Comparison of ENCODE assay signal across 12 mouse cellular contexts in the genomic region with DNA sequence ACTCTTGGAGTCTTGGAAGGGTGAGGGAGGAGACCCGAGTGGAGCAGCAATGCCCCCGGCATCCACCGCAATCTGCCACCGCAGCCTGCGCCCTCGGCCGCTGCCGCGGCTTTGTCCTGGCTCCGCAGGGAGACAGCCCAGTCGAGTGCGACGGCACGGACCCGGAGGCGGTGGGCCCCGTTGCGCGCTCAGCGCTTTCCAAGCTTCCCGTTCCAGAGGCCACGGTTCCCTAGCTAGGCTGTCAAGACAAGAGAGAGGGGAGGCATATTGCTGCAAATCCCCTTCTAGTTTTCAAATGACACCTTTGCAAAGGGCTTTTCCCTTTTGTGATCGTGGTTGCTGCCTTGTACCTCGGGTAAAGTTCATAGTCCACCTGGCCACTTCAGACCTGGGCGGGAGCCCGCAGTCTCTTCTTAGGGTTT. TPM values are rescaled to one million over a fixed set of nuclear protein-coding genes. Genes with fewer than 3 reads are reported as not detected.
DNase-seq lines count a peak whose midpoint lies in the region; ATAC-seq lines count a peak whose summit lies in the region.
"Had no signal": no experiment of that assay in that cellular context is flagged by ENCODE, and none has a peak within 500 bp of the region (broad histone marks: within the 10 kb centered on the region; RNA-seq: fewer than 3 reads in every experiment).

No protein-coding gene starts in this region.

- intact Hi-C loops in gastrocnemius, postnatal 14 days (cut with DNase I; ENCODE audit: low total_unique reads) = no loop called here

- no peaks in the 10 kb centered on the region for H3K36me3 ChIP-seq in forebrain, embryonic 11.5 days (ENCODE audit: control insufficient read depth, insufficient read depth, low read length)
- H3K36me3 ChIP-seq in forebrain, embryonic 15.5 days = no peaks in the 10 kb centered on the region
- H3K36me3 ChIP-seq in kidney, embryonic 15.5 days = no peaks in the 10 kb centered on the region
- H3K36me3 ChIP-seq in neural tube, embryonic 13.5 days = no peaks in the 10 kb centered on the region

- peaks cover 96% of the 10 kb centered on the region for H3K27me3 ChIP-seq in forebrain, embryonic 11.5 days (ENCODE audit: control insufficient read depth, insufficient read depth, low read length)
- peaks cover 94% of the 10 kb centered on the region for H3K27me3 ChIP-seq in forebrain, embryonic 15.5 days
- peaks cover 100% of the 10 kb centered on the region for H3K27me3 ChIP-seq in kidney, embryonic 15.5 days
- H3K27me3 ChIP-seq in neural tube, embryonic 13.5 days = peaks cover 98% of the 10 kb centered on the region

- H3K4me1 ChIP-seq in forebrain, embryonic 11.5 days (replicated peaks; ENCODE audit: control insufficient read depth, insufficient read depth, low read length) = 0 out of 2 replicates have a peak, but pooled peaks cover 4% of the 10 kb centered on the region
- H3K4me1 ChIP-seq in forebrain, embryonic 15.5 days = peaks cover 7% of the 10 kb centered on the region
- peaks cover 32% of the 10 kb centered on the region for H3K4me1 ChIP-seq in kidney, embryonic 15.5 days
- H3K4me1 ChIP-seq in neural tube, embryonic 13.5 days (replicated peaks) = peaks cover 34% of the 10 kb centered on the region

- no peak overlapping the region for H3K4me3 ChIP-seq in forebrain, embryonic 11.5 days (ENCODE audit: low read depth, low read length)
- H3K4me3 ChIP-seq in forebrain, embryonic 15.5 days = no peak overlapping the region
- 0 out of 2 replicates have a peak overlapping the region, but pooled peaks have one; percentile 12 for H3K4me3 ChIP-seq in kidney, embryonic 15.5 days (replicated peaks)
- peak overlapping the region; percentile 52 for H3K4me3 ChIP-seq in neural tube, embryonic 13.5 days
- H3K4me3 ChIP-seq: megakaryocyte, embryonic 14.5 days had no signal

- under 1% methylated on average over 26 of the region's 26 CpGs for WGBS in forebrain, embryonic 11.5 days
- WGBS in forebrain, embryonic 15.5 days = under 1% methylated on average over 26 of the region's 26 CpGs
- WGBS in kidney, embryonic 15.5 days = 0% methylated on average over 26 of the region's 26 CpGs
- under 1% methylated on average over 26 of the region's 26 CpGs for WGBS in neural tube, embryonic 13.5 days

- H3K4me2 ChIP-seq in forebrain, embryonic 11.5 days (ENCODE audit: low read depth, low read length, severe bottlenecking) = no peak overlapping the region
- H3K4me2 ChIP-seq in forebrain, embryonic 15.5 days (replicated peaks) = no peak overlapping the region
- H3K4me2 ChIP-seq in kidney, embryonic 15.5 days = peak overlapping the region; percentile 40
- H3K4me2 ChIP-seq in neural tube, embryonic 13.5 days = peak overlapping the region; percentile 61
- H3K4me2 ChIP-seq: liver, embryonic 11.5 days had no signal

- no peaks in the 10 kb centered on the region for H3K9me3 ChIP-seq in forebrain, embryonic 11.5 days (ENCODE audit: control insufficient read depth, low read length)
- H3K9me3 ChIP-seq in forebrain, embryonic 15.5 days = no peaks in the 10 kb centered on the region
- H3K9me3 ChIP-seq in kidney, embryonic 15.5 days (replicated peaks) = no peaks in the 10 kb centered on the region
- H3K9me3 ChIP-seq in neural tube, embryonic 13.5 days = no peaks in the 10 kb centered on the region

- peak; percentile 69 for DNase-seq in forebrain, embryonic 11.5 days (ENCODE audit: low spot score)
- DNase-seq in testis, postnatal 10 days (ENCODE audit: low spot score) = no peak
- DNase-seq in gastrocnemius, postnatal 14 days = no peak
- DNase-seq in right cerebral cortex, adult 2 months (ENCODE audit: low spot score in 2 of 2) = no peak

- ATAC-seq in forebrain, embryonic 11.5 days (replicated peaks; ENCODE audit: low FRiP score) = no peak
- no peak for ATAC-seq in forebrain, embryonic 15.5 days (replicated peaks)
- 0 out of 2 replicates have a peak, but pooled peaks have one; percentile 22 for ATAC-seq in granulocyte monocyte progenitor cell, adult 5-6 weeks (replicated peaks; ENCODE audit: poor library complexity, severe bottlenecking)
- no peak for ATAC-seq in kidney, embryonic 15.5 days (replicated peaks; ENCODE audit: low FRiP score)
- peak; percentile 29 for ATAC-seq in neural tube, embryonic 13.5 days (ENCODE audit: low read depth)

- H3K9ac ChIP-seq in forebrain, embryonic 11.5 days (ENCODE audit: low read length) = no peak overlapping the region
- H3K9ac ChIP-seq in forebrain, embryonic 15.5 days (replicated peaks) = no peak overlapping the region
- no peak overlapping the region for H3K9ac ChIP-seq in kidney, embryonic 15.5 days
- peak overlapping the region; percentile 87 for H3K9ac ChIP-seq in neural tube, embryonic 13.5 days

- H3K27ac ChIP-seq in forebrain, embryonic 11.5 days (ENCODE audit: low read depth, low read length) = no peak overlapping the region
- H3K27ac ChIP-seq in forebrain, embryonic 15.5 days (replicated peaks) = no peak overlapping the region
- no peak overlapping the region for H3K27ac ChIP-seq in kidney, embryonic 15.5 days
- H3K27ac ChIP-seq in neural tube, embryonic 13.5 days (replicated peaks) = peak overlapping the region; percentile 94

RNA-seq across cellular contexts. Expression of gene Slc6a5, which starts 0.9 kb away (rescaled TPM):
- polyA plus RNA-seq in forebrain, embryonic 11.5 days (2014; fragmentation: Nextera tagmentation; extraction: Ambion mirVana) = not detected in 2 replicates
- polyA plus RNA-seq in forebrain, embryonic 15.5 days (2015; fragmentation: Nextera tagmentation; extraction: Ambion mirVana) = not detected in 2 replicates
- total RNA-seq in granulocyte monocyte progenitor cell, adult 5-6 weeks (2014; fragmentation: Nextera tagmentation) = 0.09 TPM in 1 of 2 replicates, not detected in the other
- not detected in 2 replicates for total RNA-seq in granulocyte monocyte progenitor cell, adult 5-6 weeks (2017)
- 0.04 and 0.06 TPM in 2 replicates for polyA plus RNA-seq in kidney, embryonic 15.5 days (2015; fragmentation: Nextera tagmentation; extraction: Ambion mirVana)
- polyA plus RNA-seq in neural tube, embryonic 13.5 days (2015; fragmentation: Nextera tagmentation; extraction: Ambion mirVana) = 14.3 and 14.4 TPM in 2 replicates
- total RNA-seq in gastrocnemius, postnatal 14 days (2021) = not detected
- total RNA-seq: heart, adult 8-10 months had no signal
- polyA plus RNA-seq: liver, embryonic 11.5 days; stomach, embryonic 16.5 days had no signal

Comparison
In these comparisons a context has a peak if more than half of its experiments do, and no peak if none do; other contexts are left out.
1. ATAC-seq: peak in granulocyte monocyte progenitor cell, adult 5-6 weeks (single experiment) and neural tube, embryonic 13.5 days (single experiment); none in forebrain, embryonic 11.5 days (single experiment), forebrain, embryonic 15.5 days (single experiment) and kidney, embryonic 15.5 days (single experiment).
2. H3K4me2 ChIP-seq: peak in kidney, embryonic 15.5 days (single experiment) and neural tube, embryonic 13.5 days (single experiment); none in forebrain, embryonic 11.5 days (single experiment) and forebrain, embryonic 15.5 days (single experiment).
3. H3K4me3 ChIP-seq: peak in kidney, embryonic 15.5 days (single experiment) and neural tube, embryonic 13.5 days (single experiment); none in forebrain, embryonic 11.5 days (single experiment) and forebrain, embryonic 15.5 days (single experiment).
4. RNA of gene Slc6a5, which starts 0.9 kb away (polyA plus RNA-seq): 14.3 to 14.4 TPM in neural tube, embryonic 13.5 days; 0.04 to 0.06 TPM in kidney, embryonic 15.5 days, not detected in forebrain, embryonic 11.5 days and not detected in forebrain, embryonic 15.5 days; every median in the first group is over 10 times any median in the second.